Mouse (Mus musculus) lung, embryonic 16.5 days (tissue): ENCODE results near the gene Nhlh1. TPM values are rescaled to one million over a fixed set of nuclear protein-coding genes. Genes with fewer than 3 reads are reported as not detected.
A peak's percentile ranks its signal among the peaks of the same experiment; 100 is the strongest.

Experiments used
- ATAC-seq: fragments of 200-750 bp; cut with Nextera tagmentation; 2 replicates; pipeline ENCODE4 v1.8.0; 2017; ENCODE audit warnings: low read depth, mild to moderate bottlenecking, moderate library complexity
- H3K27ac ChIP-seq: fragments of 300-500 bp; sonication (generic); 2 replicates; pipeline ENCODE4 v1.5.1; 2014; ENCODE audit warnings: mild to moderate bottlenecking, control low read depth, low read length
- H3K27me3 ChIP-seq: fragments of 300-500 bp; sonication (generic); 2 replicates; pipeline ENCODE4 v1.6.1; 2014; ENCODE audit warnings: low read depth, low read length, mixed read lengths; ENCODE audit not compliant: control insufficient read depth, insufficient read depth
- H3K36me3 ChIP-seq: fragments of 300-500 bp; sonication (generic); 2 replicates; pipeline ENCODE4 v1.6.1; 2014; ENCODE audit warnings: low read length; ENCODE audit not compliant: control insufficient read depth, insufficient read depth
- H3K4me1 ChIP-seq: fragments of 300-500 bp; sonication (generic); replicated peaks from 2 replicates; pipeline ENCODE4 v1.6.1; 2014; ENCODE audit warnings: low read length, mixed read lengths; ENCODE audit not compliant: control insufficient read depth, insufficient read depth
- H3K4me2 ChIP-seq: fragments of 300-500 bp; sonication (generic); 2 replicates; pipeline ENCODE4 v1.6.1; 2014; ENCODE audit warnings: low read depth, low read length, control low read depth
- H3K4me3 ChIP-seq: fragments of 300-500 bp; sonication (generic); 2 replicates; pipeline ENCODE4 v1.5.1; 2014; ENCODE audit warnings: mild to moderate bottlenecking, low read length, control low read depth
- H3K9ac ChIP-seq: fragments of 300-500 bp; sonication (generic); 2 replicates; pipeline ENCODE4 v1.6.1; 2014; ENCODE audit warnings: low read length, control low read depth
- H3K9me3 ChIP-seq: fragments of 300-500 bp; sonication (generic); 2 replicates; pipeline ENCODE4 v1.6.1; 2016; ENCODE audit warnings: low read length; ENCODE audit not compliant: control insufficient read depth
- WGBS: fragments of 180-500 bp; shearing (Covaris S2); extraction: QIAGEN DNeasy Blood & Tissue Kit; methylation state at CpG from one replicate; pipeline ENCODE4 v1.1.7; 2014; 5-methylcytosine and 5-hydroxymethylcytosine counted together
- polyA plus RNA-seq: library from polyadenylated mRNA; unstranded; fragments of >200 nt; fragmentation: Nextera tagmentation; extraction: Ambion mirVana; gene quantifications from 2 replicates; pipeline ENCODE4 v1.2.1, GENCODE M21; 2015

The Nhlh1 gene
- polyA plus RNA-seq, 1 experiment from 2014 or later = not detected

GRCm38 (mm10) chr1:172029914-172030313, 27.5 kb downstream of the Nhlh1 start:
- H3K4me3 ChIP-seq = no peak overlapping the region
- no peak overlapping the region for H3K27ac ChIP-seq
- H3K27me3 ChIP-seq = no peaks in the 10 kb centered on the region
- no peak for ATAC-seq
- H3K36me3 ChIP-seq = no peaks in the 10 kb centered on the region
- peaks cover 15% of the 10 kb centered on the region for H3K4me1 ChIP-seq
- no peak overlapping the region for H3K9ac ChIP-seq
- 86% methylated on average over 2 of the region's 2 CpGs for WGBS
- no peaks in the 10 kb centered on the region for H3K9me3 ChIP-seq
- no peak overlapping the region for H3K4me2 ChIP-seq

- peak within 1 kb of the TSS; percentile 75 for H3K4me2 ChIP-seq
Measured at GRCm38 (mm10) chr1:172028394-172029275, 28.7 kb downstream of the Nhlh1 start, which contains the start of gene Vangl2. Vangl2 (minus strand) TSS chr1:172028444.

GRCm38 (mm10) chr1:172027809-172028102, 29.6 kb downstream of the Nhlh1 start:
- peak overlapping the region; percentile 75 for H3K4me2 ChIP-seq
- no peaks in the 10 kb centered on the region for H3K27me3 ChIP-seq
- H3K9me3 ChIP-seq = no peaks in the 10 kb centered on the region
- peak overlapping the region; percentile 96 for H3K4me3 ChIP-seq
- H3K4me1 ChIP-seq = peaks cover 21% of the 10 kb centered on the region
- 26% methylated on average over 10 of the region's 10 CpGs for WGBS
- no peaks in the 10 kb centered on the region for H3K36me3 ChIP-seq
- no peak overlapping the region for H3K27ac ChIP-seq
- peak overlapping the region; percentile 94 for H3K9ac ChIP-seq
- ATAC-seq = peak; percentile 16

More at GRCm38 (mm10) chr1:172028394-172029275, 28.7 kb downstream of the Nhlh1 start, which contains the start of gene Vangl2:
- peak within 1 kb of the TSS; percentile 51; the same call in 1 of the 2 replicates for H3K27ac ChIP-seq
- peak within 1 kb of the TSS; percentile 96 for H3K4me3 ChIP-seq
- H3K9ac ChIP-seq = peak within 1 kb of the TSS; percentile 94
- no peaks in the 10 kb centered on the region for H3K27me3 ChIP-seq
- WGBS = 53% methylated on average over 21 of the region's 21 CpGs
- ATAC-seq = no peak
- H3K9me3 ChIP-seq = no peaks in the 10 kb centered on the region
- no peaks in the 10 kb centered on the region for H3K36me3 ChIP-seq
- peaks cover 21% of the 10 kb centered on the region for H3K4me1 ChIP-seq

GRCm38 (mm10) chr1:172027010-172027808, 30.2 kb downstream of the Nhlh1 start:
- H3K9me3 ChIP-seq = no peaks in the 10 kb centered on the region
- peak overlapping the region; percentile 75 for H3K4me2 ChIP-seq
- ATAC-seq = peak; percentile 93
- H3K36me3 ChIP-seq = no peaks in the 10 kb centered on the region
- peak overlapping the region; percentile 94 for H3K9ac ChIP-seq
- peak overlapping the region; percentile 96 for H3K4me3 ChIP-seq
- peaks cover 21% of the 10 kb centered on the region for H3K4me1 ChIP-seq
- H3K27ac ChIP-seq = peak overlapping the region; percentile 85
- WGBS = 2% methylated on average over 52 of the region's 54 CpGs
- no peaks in the 10 kb centered on the region for H3K27me3 ChIP-seq

- no peaks in the 10 kb centered on the region for H3K27me3 ChIP-seq
- H3K9me3 ChIP-seq = no peaks in the 10 kb centered on the region
- under 1% methylated on average over 22 of the region's 23 CpGs for WGBS
- peak overlapping the region; percentile 85 for H3K27ac ChIP-seq
- H3K4me2 ChIP-seq = peak overlapping the region; percentile 75
- H3K9ac ChIP-seq = peak overlapping the region; percentile 94
- H3K4me3 ChIP-seq = peak overlapping the region; percentile 96
- peak; percentile 64 for ATAC-seq
- H3K36me3 ChIP-seq = no peaks in the 10 kb centered on the region
- H3K4me1 ChIP-seq = peaks cover 21% of the 10 kb centered on the region
Measured at GRCm38 (mm10) chr1:172026201-172026901, 31.0 kb downstream of the Nhlh1 start.

GRCm38 (mm10) chr1:172025201-172025904, 32.0 kb downstream of the Nhlh1 start:
- 47% methylated on average over 8 of the region's 8 CpGs for WGBS
- H3K4me2 ChIP-seq = peak overlapping the region; percentile 75
- H3K4me3 ChIP-seq = peak overlapping the region; percentile 96
- no peaks in the 10 kb centered on the region for H3K36me3 ChIP-seq
- H3K9ac ChIP-seq = 0 out of 2 replicates have a peak overlapping the region, but pooled peaks have one; percentile 34
- no peaks in the 10 kb centered on the region for H3K9me3 ChIP-seq
- ATAC-seq = no peak
- no peaks in the 10 kb centered on the region for H3K27me3 ChIP-seq
- H3K4me1 ChIP-seq = peaks cover 21% of the 10 kb centered on the region
- no peak overlapping the region for H3K27ac ChIP-seq

GRCm38 (mm10) chr1:172024140-172024895, 33.1 kb downstream of the Nhlh1 start:
- H3K27me3 ChIP-seq = no peaks in the 10 kb centered on the region
- H3K36me3 ChIP-seq = no peaks in the 10 kb centered on the region
- 56% methylated on average over 9 of the region's 9 CpGs for WGBS
- H3K9ac ChIP-seq = no peak overlapping the region
- H3K27ac ChIP-seq = no peak overlapping the region
- peaks cover 24% of the 10 kb centered on the region for H3K4me1 ChIP-seq
- no peak for ATAC-seq
- no peak overlapping the region for H3K4me2 ChIP-seq
- H3K9me3 ChIP-seq = no peaks in the 10 kb centered on the region
- H3K4me3 ChIP-seq = no peak overlapping the region

- no peak overlapping the region for H3K4me3 ChIP-seq
- no peak for ATAC-seq
- H3K27me3 ChIP-seq = no peaks in the 10 kb centered on the region
- no peaks in the 10 kb centered on the region for H3K9me3 ChIP-seq
- peaks cover 34% of the 10 kb centered on the region for H3K4me1 ChIP-seq
- 80% methylated on average over 10 of the region's 10 CpGs for WGBS
- no peak overlapping the region for H3K4me2 ChIP-seq
- H3K27ac ChIP-seq = 0 out of 2 replicates have a peak overlapping the region, but pooled peaks have one; percentile 18
- no peak overlapping the region for H3K9ac ChIP-seq
- no peaks in the 10 kb centered on the region for H3K36me3 ChIP-seq
Measured at GRCm38 (mm10) chr1:172019863-172020521, 37.4 kb downstream of the Nhlh1 start.
